Mouse (Mus musculus): Measurements from ENCODE around the gene Ahnak2. TPM values are rescaled to one million over a fixed set of nuclear protein-coding genes. Genes with fewer than 3 reads are reported as not detected.

Ahnak2 gene
- polyA plus RNA-seq, 1 experiment from 2014 or later = 0.84 TPM

- no peak overlapping the region for H3K4me2 ChIP-seq (ENCODE audit: low read depth, low read length)
- no peak for ATAC-seq (ENCODE audit: low read depth)
Observed at GRCm38 (mm10) chr12:112769751-112770150, 32.7 kb downstream of the Ahnak2 start.

GRCm38 (mm10) chr12:112769031-112769430 is 33.4 kb downstream of the Ahnak2 start:
- H3K4me1 ChIP-seq (replicated peaks; ENCODE audit: control insufficient read depth, insufficient read depth, low read length) = no peaks in the 10 kb centered on the region
- no peak overlapping the region for H3K27ac ChIP-seq (ENCODE audit: low read length)
- 77% methylated on average over 6 of the region's 6 CpGs for WGBS
- H3K4me3 ChIP-seq (ENCODE audit: low read length) = no peak overlapping the region
- H3K9me3 ChIP-seq (ENCODE audit: control insufficient read depth, low read length) = no peaks in the 10 kb centered on the region
- H3K27me3 ChIP-seq (ENCODE audit: control insufficient read depth, insufficient read depth, low read depth, low read length) = no peaks in the 10 kb centered on the region
- H3K36me3 ChIP-seq (ENCODE audit: control insufficient read depth, insufficient read depth, low read length) = no peaks in the 10 kb centered on the region
- no peak overlapping the region for H3K9ac ChIP-seq (ENCODE audit: low read length)
- ATAC-seq (ENCODE audit: low read depth) = no peak
- H3K4me2 ChIP-seq (ENCODE audit: low read depth, low read length) = no peak overlapping the region

More at GRCm38 (mm10) chr12:112769751-112770150, 32.7 kb downstream of the Ahnak2 start:
- H3K4me1 ChIP-seq (replicated peaks; ENCODE audit: control insufficient read depth, insufficient read depth, low read length) = no peaks in the 10 kb centered on the region
- H3K4me3 ChIP-seq (ENCODE audit: low read length) = no peak overlapping the region
- H3K9ac ChIP-seq (ENCODE audit: low read length) = no peak overlapping the region
- no peaks in the 10 kb centered on the region for H3K36me3 ChIP-seq (ENCODE audit: control insufficient read depth, insufficient read depth, low read length)
- no peak overlapping the region for H3K27ac ChIP-seq (ENCODE audit: low read length)
- H3K9me3 ChIP-seq (ENCODE audit: control insufficient read depth, low read length) = no peaks in the 10 kb centered on the region
- H3K27me3 ChIP-seq (ENCODE audit: control insufficient read depth, insufficient read depth, low read depth, low read length) = no peaks in the 10 kb centered on the region
- 74% methylated on average over 2 of the region's 2 CpGs for WGBS

DNA sequence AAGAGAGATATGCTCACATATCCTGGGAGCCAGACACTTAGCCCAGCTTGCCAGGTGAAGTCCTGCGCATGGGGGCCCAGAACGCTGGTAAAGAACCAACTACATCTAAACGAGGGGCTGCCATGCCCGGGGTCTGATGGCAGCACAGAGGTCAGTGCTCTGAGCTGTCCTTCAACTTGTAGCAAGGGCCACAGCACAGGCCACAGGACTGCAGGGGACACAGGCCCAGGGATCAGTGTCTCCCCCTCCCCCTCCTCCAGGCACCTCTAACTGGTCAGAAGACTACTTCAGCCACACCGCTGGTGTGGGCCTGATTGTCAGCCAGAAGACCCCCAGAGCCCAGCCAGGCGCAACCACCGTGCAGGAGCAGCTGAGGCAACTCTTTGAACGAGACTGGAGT is 34.3 kb downstream of the Ahnak2 start:
- H3K9me3 ChIP-seq (ENCODE audit: control insufficient read depth, low read length) = no peaks in the 10 kb centered on the region
- 79% methylated on average over 8 of the region's 8 CpGs for WGBS
- no peak overlapping the region for H3K4me3 ChIP-seq (ENCODE audit: low read length)
- no peaks in the 10 kb centered on the region for H3K36me3 ChIP-seq (ENCODE audit: control insufficient read depth, insufficient read depth, low read length)
- no peak overlapping the region for H3K27ac ChIP-seq (ENCODE audit: low read length)
- H3K27me3 ChIP-seq (ENCODE audit: control insufficient read depth, insufficient read depth, low read depth, low read length) = no peaks in the 10 kb centered on the region
- H3K9ac ChIP-seq (ENCODE audit: low read length) = no peak overlapping the region
- H3K4me2 ChIP-seq (ENCODE audit: low read depth, low read length) = no peak overlapping the region
- ATAC-seq (ENCODE audit: low read depth) = no peak
- no peaks in the 10 kb centered on the region for H3K4me1 ChIP-seq (replicated peaks; ENCODE audit: control insufficient read depth, insufficient read depth, low read length)

- no peak overlapping the region for H3K4me2 ChIP-seq (ENCODE audit: low read depth, low read length)
- 86% methylated on average over 16 of the region's 16 CpGs for WGBS
- H3K4me3 ChIP-seq (ENCODE audit: low read length) = no peak overlapping the region
- no peak overlapping the region for H3K9ac ChIP-seq (ENCODE audit: low read length)
- no peak for ATAC-seq (ENCODE audit: low read depth)
- H3K27me3 ChIP-seq (ENCODE audit: control insufficient read depth, insufficient read depth, low read depth, low read length) = no peaks in the 10 kb centered on the region
- no peaks in the 10 kb centered on the region for H3K9me3 ChIP-seq (ENCODE audit: control insufficient read depth, low read length)
- no peaks in the 10 kb centered on the region for H3K4me1 ChIP-seq (replicated peaks; ENCODE audit: control insufficient read depth, insufficient read depth, low read length)
- H3K27ac ChIP-seq (ENCODE audit: low read length) = no peak overlapping the region
- no peaks in the 10 kb centered on the region for H3K36me3 ChIP-seq (ENCODE audit: control insufficient read depth, insufficient read depth, low read length)
Observed at GRCm38 (mm10) chr12:112767036-112767890, 35.2 kb downstream of the Ahnak2 start.

DNA sequence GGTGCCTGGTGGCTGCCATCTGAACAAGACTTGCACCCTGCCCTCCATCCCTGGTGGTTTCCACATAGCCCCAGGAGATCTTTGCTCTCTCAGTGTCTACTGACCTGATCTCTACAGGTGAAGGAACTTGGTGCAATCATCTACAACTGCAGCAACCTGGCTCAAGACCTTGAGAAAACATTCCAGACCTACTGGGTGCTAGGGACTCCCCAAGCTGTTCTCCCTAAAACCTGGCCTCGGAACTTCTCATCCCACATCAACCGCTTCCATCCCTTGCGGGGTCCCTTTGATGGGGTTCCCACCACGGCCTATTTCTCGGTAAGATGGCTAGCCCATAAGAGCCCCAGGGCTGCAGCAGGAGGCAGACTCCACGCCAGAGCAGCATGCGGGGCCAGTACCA is 35.9 kb downstream of the Ahnak2 start:
- Histone ChIP-seq H3K27ac (ENCODE audit: low read length) (no peak overlapping the region), H3K4me2 (ENCODE audit: low read depth, low read length) (no peak overlapping the region), H3K4me3 (ENCODE audit: low read length) (no peak overlapping the region), H3K9ac (ENCODE audit: low read length) (no peak overlapping the region), H3K4me1 (replicated peaks; ENCODE audit: control insufficient read depth, insufficient read depth, low read length) (no peaks in the 10 kb centered on the region), H3K9me3 (ENCODE audit: control insufficient read depth, low read length) (no peaks in the 10 kb centered on the region), H3K27me3 (ENCODE audit: control insufficient read depth, insufficient read depth, low read depth, low read length) (no peaks in the 10 kb centered on the region), H3K36me3 (ENCODE audit: control insufficient read depth, insufficient read depth, low read length) (no peaks in the 10 kb centered on the region)
- WGBS = 85% methylated on average over 7 of the region's 7 CpGs
- no peak for ATAC-seq (ENCODE audit: low read depth)

GRCm38 (mm10) chr12:112764991-112765390 is 37.5 kb downstream of the Ahnak2 start:
- no peaks in the 10 kb centered on the region for H3K4me1 ChIP-seq (replicated peaks; ENCODE audit: control insufficient read depth, insufficient read depth, low read length)
- no peaks in the 10 kb centered on the region for H3K27me3 ChIP-seq (ENCODE audit: control insufficient read depth, insufficient read depth, low read depth, low read length)
- H3K4me3 ChIP-seq (ENCODE audit: low read length) = no peak overlapping the region
- no peak overlapping the region for H3K9ac ChIP-seq (ENCODE audit: low read length)
- no peaks in the 10 kb centered on the region for H3K9me3 ChIP-seq (ENCODE audit: control insufficient read depth, low read length)
- H3K27ac ChIP-seq (ENCODE audit: low read length) = no peak overlapping the region
- ATAC-seq (ENCODE audit: low read depth) = no peak
- no peak overlapping the region for H3K4me2 ChIP-seq (ENCODE audit: low read depth, low read length)
- H3K36me3 ChIP-seq (ENCODE audit: control insufficient read depth, insufficient read depth, low read length) = no peaks in the 10 kb centered on the region
- WGBS = 81% methylated on average over 7 of the region's 7 CpGs

DNA sequence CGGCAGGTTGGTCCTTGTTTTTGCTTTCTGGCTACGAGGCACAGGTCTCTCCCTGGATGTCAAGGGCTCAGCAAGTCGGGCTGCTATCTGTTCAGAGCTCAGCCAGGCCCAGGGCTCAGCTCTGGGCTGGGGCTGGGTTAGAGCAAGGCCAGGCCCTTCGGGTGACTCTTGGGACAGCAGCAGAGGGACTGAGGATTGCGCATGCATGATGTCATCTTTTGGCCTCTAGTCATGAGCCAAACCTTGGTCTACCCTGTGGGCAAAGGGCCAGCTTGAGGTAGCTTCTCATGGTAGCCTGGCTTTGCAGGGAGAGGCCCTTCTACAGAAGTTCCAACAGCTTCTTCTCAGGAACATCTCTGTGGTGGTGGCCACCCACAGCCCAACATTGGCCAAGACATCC is 38.3 kb downstream of the Ahnak2 start:
- no peaks in the 10 kb centered on the region for H3K27me3 ChIP-seq (ENCODE audit: control insufficient read depth, insufficient read depth, low read depth, low read length)
- ATAC-seq (ENCODE audit: low read depth) = no peak
- no peak overlapping the region for H3K4me3 ChIP-seq (ENCODE audit: low read length)
- H3K36me3 ChIP-seq (ENCODE audit: control insufficient read depth, insufficient read depth, low read length) = no peaks in the 10 kb centered on the region
- no peaks in the 10 kb centered on the region for H3K4me1 ChIP-seq (replicated peaks; ENCODE audit: control insufficient read depth, insufficient read depth, low read length)
- H3K9me3 ChIP-seq (ENCODE audit: control insufficient read depth, low read length) = no peaks in the 10 kb centered on the region
- WGBS = 76% methylated on average over 5 of the region's 5 CpGs
- H3K4me2 ChIP-seq (ENCODE audit: low read depth, low read length) = no peak overlapping the region
- H3K9ac ChIP-seq (ENCODE audit: low read length) = no peak overlapping the region
- H3K27ac ChIP-seq (ENCODE audit: low read length) = no peak overlapping the region

DNA sequence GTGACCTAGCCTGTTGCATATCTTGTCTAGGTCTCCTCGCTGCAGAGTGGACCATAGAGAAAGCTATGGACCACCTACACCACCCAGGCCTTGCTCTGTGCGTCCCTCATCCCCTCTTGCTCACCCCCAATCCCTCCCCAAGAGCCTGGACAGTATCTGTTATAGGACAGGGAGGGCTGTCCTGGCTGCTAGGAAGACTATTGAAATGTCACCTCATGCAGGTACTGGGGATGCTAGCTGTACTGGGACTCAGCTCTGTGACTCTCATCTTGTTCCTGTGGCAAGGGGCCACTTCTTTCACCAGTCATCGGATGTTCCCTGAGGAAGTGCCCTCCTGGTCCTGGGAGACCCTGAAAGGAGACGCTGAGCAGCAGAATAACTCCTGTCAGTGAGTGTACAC is 39.3 kb downstream of the Ahnak2 start:
- Histone ChIP-seq H3K4me2 (ENCODE audit: low read depth, low read length) (no peak overlapping the region), H3K36me3 (ENCODE audit: control insufficient read depth, insufficient read depth, low read length) (no peaks in the 10 kb centered on the region), H3K27ac (ENCODE audit: low read length) (no peak overlapping the region), H3K27me3 (ENCODE audit: control insufficient read depth, insufficient read depth, low read depth, low read length) (no peaks in the 10 kb centered on the region), H3K4me3 (ENCODE audit: low read length) (no peak overlapping the region), H3K9ac (ENCODE audit: low read length) (no peak overlapping the region), H3K4me1 (replicated peaks; ENCODE audit: control insufficient read depth, insufficient read depth, low read length) (no peaks in the 10 kb centered on the region), H3K9me3 (ENCODE audit: control insufficient read depth, low read length) (no peaks in the 10 kb centered on the region)
- WGBS = 78% methylated on average over 4 of the region's 4 CpGs
- no peak for ATAC-seq (ENCODE audit: low read depth)

- ATAC-seq (ENCODE audit: low read depth) = no peak
- Histone ChIP-seq H3K9me3 (ENCODE audit: control insufficient read depth, low read length) (no peaks in the 10 kb centered on the region), H3K36me3 (ENCODE audit: control insufficient read depth, insufficient read depth, low read length) (no peaks in the 10 kb centered on the region), H3K27me3 (ENCODE audit: control insufficient read depth, insufficient read depth, low read depth, low read length) (no peaks in the 10 kb centered on the region), H3K4me2 (ENCODE audit: low read depth, low read length) (no peak overlapping the region), H3K4me3 (ENCODE audit: low read length) (no peak overlapping the region), H3K27ac (ENCODE audit: low read length) (no peak overlapping the region), H3K4me1 (replicated peaks; ENCODE audit: control insufficient read depth, insufficient read depth, low read length) (no peaks in the 10 kb centered on the region), H3K9ac (ENCODE audit: low read length) (no peak overlapping the region)
- WGBS = 85% methylated on average over 3 of the region's 3 CpGs
Observed at GRCm38 (mm10) chr12:112762018-112762417, 40.4 kb downstream of the Ahnak2 start.
